Comparison of ENCODE assay signal across 17 mouse cellular contexts in the genomic region with DNA sequence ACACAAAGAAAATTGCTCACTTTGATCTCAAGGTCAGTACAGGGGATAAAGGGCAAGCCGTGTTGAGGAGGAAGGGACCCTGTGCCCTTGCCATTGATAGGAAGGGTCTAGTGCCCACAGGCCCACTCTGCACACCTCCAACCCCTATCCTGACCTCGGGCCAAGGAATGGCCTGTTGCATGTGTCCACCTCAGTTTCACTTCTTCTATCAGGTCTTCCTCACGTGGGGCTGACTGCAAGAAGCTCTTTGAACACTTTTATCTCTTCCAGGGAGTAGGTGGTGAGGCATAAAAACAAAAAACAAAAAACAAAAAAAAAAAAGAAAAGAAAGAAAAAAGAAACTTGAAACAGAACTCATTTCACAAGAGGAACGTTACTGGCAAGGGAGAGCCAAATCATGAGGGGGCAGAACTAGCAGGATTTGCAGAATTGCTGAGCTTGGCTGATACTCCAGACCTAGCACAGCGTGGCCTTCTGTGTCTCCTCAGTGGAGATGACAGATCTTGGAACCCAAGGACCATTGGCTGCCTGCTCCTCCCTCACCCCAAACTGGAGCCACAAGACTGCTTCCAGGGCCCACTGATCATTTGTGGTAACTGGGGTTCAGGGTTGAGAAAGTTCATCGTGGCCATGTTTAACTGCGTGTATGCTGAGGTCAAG.
DNase-seq lines count a peak whose midpoint lies in the region; ATAC-seq lines count a peak whose summit lies in the region.
"Had no signal": no experiment of that assay in that cellular context is flagged by ENCODE, and none has a peak within 500 bp of the region (broad histone marks: within the 10 kb centered on the region; RNA-seq: fewer than 3 reads in every experiment).

No protein-coding gene starts in this region.

- H3K27ac ChIP-seq in kidney, embryonic 15.5 days: no peak overlapping the region
- no peak overlapping the region for H3K27ac ChIP-seq in liver, embryonic 12.5 days
- H3K27ac ChIP-seq: limb, embryonic 15.5 days; lung, embryonic 15.5 days; midbrain, embryonic 10.5 days; neural tube, embryonic 13.5 days had no signal

- H3K9me3 ChIP-seq in kidney, embryonic 15.5 days (replicated peaks): no peaks in the 10 kb centered on the region
- H3K9me3 ChIP-seq in liver, embryonic 12.5 days (replicated peaks): no peaks in the 10 kb centered on the region
- H3K9me3 ChIP-seq: limb, embryonic 15.5 days; lung, embryonic 15.5 days; midbrain, embryonic 10.5 days had no signal

- no peak overlapping the region for H3K9ac ChIP-seq in kidney, embryonic 15.5 days
- no peak overlapping the region for H3K9ac ChIP-seq in liver, embryonic 12.5 days
- H3K9ac ChIP-seq: forebrain, postnatal 0 days; limb, embryonic 15.5 days; lung, embryonic 15.5 days; neural tube, embryonic 13.5 days had no signal

- no peak overlapping the region for H3K4me2 ChIP-seq in kidney, embryonic 15.5 days
- H3K4me2 ChIP-seq in liver, embryonic 12.5 days: no peak overlapping the region
- H3K4me2 ChIP-seq: limb, embryonic 15.5 days; lung, embryonic 15.5 days; neural tube, embryonic 13.5 days had no signal

- no peak for ATAC-seq in kidney, embryonic 15.5 days (replicated peaks; ENCODE audit: low FRiP score)
- ATAC-seq in liver, embryonic 12.5 days: no peak
- ATAC-seq: forebrain, postnatal 0 days had no signal

- DNase-seq in cerebellum, adult 9-11 months: peak; percentile 42
- no peak for DNase-seq in cerebellum, adult 9-10 months
- DNase-seq in kidney, adult 11 months: peak; percentile 36
- DNase-seq in urinary bladder, postnatal 14 days (ENCODE audit: low spot score): peak; percentile 51
- no peak for DNase-seq in urinary bladder, adult 2 months (ENCODE audit: low spot score)
- no peak for DNase-seq in frontal cortex, postnatal 10 days (ENCODE audit: low spot score in 2 of 2)
- DNase-seq: cerebellum, postnatal 36 days; forebrain, postnatal 0 days; gastrocnemius, postnatal 10 days; right cerebral cortex, postnatal 4 days; thymus, postnatal 14 days had no signal

- no peak overlapping the region for H3K4me3 ChIP-seq in kidney, embryonic 15.5 days (replicated peaks)
- no peak overlapping the region for H3K4me3 ChIP-seq in liver, embryonic 12.5 days
- H3K4me3 ChIP-seq: limb, embryonic 15.5 days; lung, embryonic 15.5 days; midbrain, embryonic 10.5 days; neural tube, embryonic 13.5 days had no signal

- H3K27me3 ChIP-seq in kidney, embryonic 15.5 days: no peaks in the 10 kb centered on the region
- no peaks in the 10 kb centered on the region for H3K27me3 ChIP-seq in liver, embryonic 12.5 days (replicated peaks)
- H3K27me3 ChIP-seq: limb, embryonic 15.5 days; lung, embryonic 15.5 days; neural tube, embryonic 13.5 days had no signal

- peaks cover 9% of the 10 kb centered on the region; the same call in 1 of the 2 replicates for H3K4me1 ChIP-seq in kidney, embryonic 15.5 days
- H3K4me1 ChIP-seq in liver, embryonic 12.5 days: peaks cover 6% of the 10 kb centered on the region; the same call in 1 of the 2 replicates
- H3K4me1 ChIP-seq: limb, embryonic 15.5 days; lung, embryonic 15.5 days; neural tube, embryonic 13.5 days had no signal

- WGBS in kidney, embryonic 15.5 days: 63% methylated on average over 7 of the region's 7 CpGs
- 62% methylated on average over 7 of the region's 7 CpGs for WGBS in liver, embryonic 12.5 days (ENCODE audit: insufficient replicate concordance)

- no peaks in the 10 kb centered on the region for H3K36me3 ChIP-seq in kidney, embryonic 15.5 days
- no peaks in the 10 kb centered on the region for H3K36me3 ChIP-seq in liver, embryonic 12.5 days
- H3K36me3 ChIP-seq: limb, embryonic 15.5 days; lung, embryonic 15.5 days; midbrain, embryonic 10.5 days; neural tube, embryonic 13.5 days had no signal

Comparison
In these comparisons a context has a peak if more than half of its experiments do, and no peak if none do; other contexts are left out.
1. DNase-seq: peak in cerebellum, adult 9-11 months (single experiment), kidney, adult 11 months (single experiment) and urinary bladder, postnatal 14 days (single experiment); none in cerebellum, adult 9-10 months (single experiment), urinary bladder, adult 2 months (single experiment) and frontal cortex, postnatal 10 days (0 of 2).